Mouse (Mus musculus) embryo, embryonic 10.5 days (tissue): ENCODE measurements at regions not wholly inside any gene's neighbourhood (a gene's known extent, or its start where the extent isn't known, plus 50 kb on each side); places are given as distances from the start of the nearest gene placed in this dataset.

Experiments used
- DNase-seq: peaks from one replicate; pipeline ENCODE4 v3.0.0-alpha.2; 2015; ENCODE audit warnings: low spot score

GRCm38 (mm10) chr13:32649982-32650381, 133.8 kb downstream of the Mylk4 start:
- peak; percentile 63 for DNase-seq

GRCm38 (mm10) chr13:32643030-32643750, 140.6 kb downstream of the Mylk4 start:
- DNase-seq: peak; percentile 22

GRCm38 (mm10) chr13:32640941-32641340, 142.8 kb downstream of the Mylk4 start:
- DNase-seq: no peak

- DNase-seq: no peak
Observed at GRCm38 (mm10) chr13:32630122-32630732, 153.5 kb downstream of the Mylk4 start.

- DNase-seq: peak; percentile 30
Observed at GRCm38 (mm10) chr13:32613916-32614315, 169.8 kb downstream of the Mylk4 start.

- peak; percentile 80 for DNase-seq
Observed at GRCm38 (mm10) chr13:32611551-32612295, 172.0 kb downstream of the Mylk4 start.

- peak; percentile 27 for DNase-seq
Observed at GRCm38 (mm10) chr13:32610970-32611369, 172.8 kb downstream of the Mylk4 start.

- no peak for DNase-seq
Observed at GRCm38 (mm10) chr13:32608413-32608812, 175.3 kb downstream of the Mylk4 start.

- DNase-seq: no peak
Observed at GRCm38 (mm10) chr13:32603925-32604590, 179.7 kb downstream of the Mylk4 start.

- no peak for DNase-seq
Observed at GRCm38 (mm10) chr13:32601315-32601714, 182.4 kb downstream of the Mylk4 start.

GRCm38 (mm10) chr13:32593611-32594010, 190.1 kb downstream of the Mylk4 start:
- no peak for DNase-seq

GRCm38 (mm10) chr13:32593131-32593530, 190.6 kb downstream of the Mylk4 start:
- no peak for DNase-seq

GRCm38 (mm10) chr13:32581598-32581997, 202.2 kb downstream of the Mylk4 start:
- no peak for DNase-seq

- DNase-seq: no peak
Observed at GRCm38 (mm10) chr13:32567850-32568249, 215.9 kb downstream of the Mylk4 start.

- no peak for DNase-seq
Observed at GRCm38 (mm10) chr13:32560666-32561065, 222.1 kb upstream of the Gmds start.

GRCm38 (mm10) chr13:32556396-32556795, 217.9 kb upstream of the Gmds start:
- DNase-seq: no peak

- DNase-seq: no peak
Observed at GRCm38 (mm10) chr13:32555064-32555463, 216.5 kb upstream of the Gmds start.

- DNase-seq: no peak
Observed at GRCm38 (mm10) chr13:32554601-32555000, 216.1 kb upstream of the Gmds start.

- no peak for DNase-seq
Observed at GRCm38 (mm10) chr13:32553136-32553535, 214.6 kb upstream of the Gmds start.

- DNase-seq: no peak
Observed at GRCm38 (mm10) chr13:32550113-32550512, 211.6 kb upstream of the Gmds start.

GRCm38 (mm10) chr13:32547126-32547525, 208.6 kb upstream of the Gmds start:
- DNase-seq: no peak

GRCm38 (mm10) chr13:32544986-32545740, 206.6 kb upstream of the Gmds start:
- DNase-seq: no peak
